Mouse (Mus musculus) WW6 (cell line): Measurements from ENCODE around the gene Pacrg.

Source experiments
- DNase-seq: peaks from one replicate; pipeline ENCODE4 v3.0.0-alpha.2; 2013; ENCODE audit warnings: low read depth, low spot score

Gene Pacrg

GRCm38 (mm10) chr17:10456409-10456808 is 383.7 kb downstream of the Pacrg start:
- DNase-seq = no peak

- DNase-seq = no peak
These were observed 384.1 kb downstream of the Pacrg start for GRCm38 (mm10) chr17:10455961-10456360.

GRCm38 (mm10) chr17:10454406-10454805 is 385.7 kb downstream of the Pacrg start:
- DNase-seq = no peak

GRCm38 (mm10) chr17:10452801-10453200 is 387.3 kb downstream of the Pacrg start:
- no peak for DNase-seq

GRCm38 (mm10) chr17:10451306-10452077 is 388.6 kb downstream of the Pacrg start:
- DNase-seq = no peak

GRCm38 (mm10) chr17:10449800-10450299 is 390.3 kb downstream of the Pacrg start:
- DNase-seq = no peak

GRCm38 (mm10) chr17:10448417-10448816 is 391.7 kb downstream of the Pacrg start:
- DNase-seq = no peak

- no peak for DNase-seq
These were observed 398.5 kb downstream of the Pacrg start for GRCm38 (mm10) chr17:10441501-10442111.

GRCm38 (mm10) chr17:10440961-10441360 is 399.1 kb downstream of the Pacrg start:
- DNase-seq = no peak

GRCm38 (mm10) chr17:10439815-10440214 is 400.3 kb downstream of the Pacrg start:
- DNase-seq = no peak

- no peak for DNase-seq
These were observed 405.2 kb downstream of the Pacrg start for GRCm38 (mm10) chr17:10434867-10435266.

- DNase-seq = peak; percentile 54
These were observed 407.5 kb downstream of the Pacrg start for GRCm38 (mm10) chr17:10432525-10433180.

- no peak for DNase-seq
These were observed 408.1 kb downstream of the Pacrg start for GRCm38 (mm10) chr17:10431849-10432524.

- no peak for DNase-seq
These were observed 409.3 kb downstream of the Pacrg start for GRCm38 (mm10) chr17:10430831-10431230.

- DNase-seq = no peak
These were observed 410.7 kb downstream of the Pacrg start for GRCm38 (mm10) chr17:10429406-10429805.

- DNase-seq = no peak
These were observed 414.8 kb downstream of the Pacrg start for GRCm38 (mm10) chr17:10425311-10425710.

- DNase-seq = no peak
These were observed 422.4 kb downstream of the Pacrg start for GRCm38 (mm10) chr17:10417558-10418253.

- no peak for DNase-seq
These were observed 423.1 kb downstream of the Pacrg start for GRCm38 (mm10) chr17:10416995-10417394.

- DNase-seq = no peak
These were observed 424.0 kb downstream of the Pacrg start for GRCm38 (mm10) chr17:10416101-10416500.

GRCm38 (mm10) chr17:10414383-10414782 is 425.7 kb downstream of the Pacrg start:
- DNase-seq = no peak

- no peak for DNase-seq
These were observed 426.2 kb downstream of the Pacrg start for GRCm38 (mm10) chr17:10413870-10414269.
